Mouse (Mus musculus) embryonic facial prominence, embryonic 14.5 days (tissue): ENCODE results near the gene 4930430F08Rik. TPM values are rescaled to one million over a fixed set of nuclear protein-coding genes. Genes with fewer than 3 reads are reported as not detected.
"Not testable (repeated sequence)": the region's sequence is repeated elsewhere in the genome, so short reads cannot be mapped to it uniquely, and the experiment has no call there.

ENCODE experiments used
- ATAC-seq: fragments of 200-750 bp; cut with Nextera tagmentation; 2 replicates; pipeline ENCODE4 v1.8.0; 2017; ENCODE audit warnings: low read depth, moderate number of reproducible peaks, moderate TSS enrichment
- DNase-seq: peaks from one replicate; pipeline ENCODE4 v3.0.0-alpha.2; 2015; ENCODE audit warnings: low spot score
- H3K27ac ChIP-seq: fragments of 300-500 bp; sonication (generic); replicated peaks from 2 replicates; pipeline ENCODE4 v1.5.1; 2014; ENCODE audit warnings: low read depth, mild to moderate bottlenecking, low read length, moderate library complexity
- H3K27me3 ChIP-seq: fragments of 300-500 bp; sonication (generic); replicated peaks from 2 replicates; pipeline ENCODE4 v1.6.1; 2014; ENCODE audit warnings: low read length; ENCODE audit not compliant: control insufficient read depth, insufficient read depth
- H3K36me3 ChIP-seq: fragments of 300-500 bp; sonication (generic); 2 replicates; pipeline ENCODE4 v1.6.1; 2014; ENCODE audit warnings: low read length, mixed read lengths; ENCODE audit not compliant: control insufficient read depth, insufficient read depth
- H3K4me1 ChIP-seq: fragments of 300-500 bp; sonication (generic); 2 replicates; pipeline ENCODE4 v1.6.1; 2014; ENCODE audit warnings: antibody characterized with exemption, low read length; ENCODE audit not compliant: control insufficient read depth, insufficient read depth
- H3K4me2 ChIP-seq: fragments of 300-500 bp; sonication (generic); 2 replicates; pipeline ENCODE4 v1.6.1; 2014; ENCODE audit warnings: low read depth, mild to moderate bottlenecking, low read length, moderate library complexity, mixed read lengths
- H3K4me3 ChIP-seq: fragments of 300-500 bp; sonication (generic); 2 replicates; pipeline ENCODE4 v1.5.1; 2014; ENCODE audit warnings: low read depth, mild to moderate bottlenecking, low read length
- H3K9ac ChIP-seq: fragments of 300-500 bp; sonication (generic); 2 replicates; pipeline ENCODE4 v1.6.1; 2014; ENCODE audit warnings: low read depth, mild to moderate bottlenecking, low read length, moderate library complexity, mixed read lengths
- H3K9me3 ChIP-seq: fragments of 300-500 bp; sonication (generic); 2 replicates; pipeline ENCODE4 v1.6.1; 2016; ENCODE audit warnings: low read length; ENCODE audit not compliant: control insufficient read depth
- WGBS: fragments of 180-500 bp; shearing (Covaris S2); extraction: QIAGEN DNeasy Blood & Tissue Kit; methylation state at CpG from one replicate; pipeline ENCODE4 v1.1.7; 2014; 5-methylcytosine and 5-hydroxymethylcytosine counted together
- polyA plus RNA-seq: library from polyadenylated mRNA; unstranded; fragments of >200 nt; fragmentation: Nextera tagmentation; extraction: Ambion mirVana; gene quantifications from 2 replicates; pipeline ENCODE4 v1.2.1, GENCODE M21; 2014

Gene 4930430F08Rik
- polyA plus RNA-seq, 1 experiment from 2014 or later, result 10.9 TPM

DNA sequence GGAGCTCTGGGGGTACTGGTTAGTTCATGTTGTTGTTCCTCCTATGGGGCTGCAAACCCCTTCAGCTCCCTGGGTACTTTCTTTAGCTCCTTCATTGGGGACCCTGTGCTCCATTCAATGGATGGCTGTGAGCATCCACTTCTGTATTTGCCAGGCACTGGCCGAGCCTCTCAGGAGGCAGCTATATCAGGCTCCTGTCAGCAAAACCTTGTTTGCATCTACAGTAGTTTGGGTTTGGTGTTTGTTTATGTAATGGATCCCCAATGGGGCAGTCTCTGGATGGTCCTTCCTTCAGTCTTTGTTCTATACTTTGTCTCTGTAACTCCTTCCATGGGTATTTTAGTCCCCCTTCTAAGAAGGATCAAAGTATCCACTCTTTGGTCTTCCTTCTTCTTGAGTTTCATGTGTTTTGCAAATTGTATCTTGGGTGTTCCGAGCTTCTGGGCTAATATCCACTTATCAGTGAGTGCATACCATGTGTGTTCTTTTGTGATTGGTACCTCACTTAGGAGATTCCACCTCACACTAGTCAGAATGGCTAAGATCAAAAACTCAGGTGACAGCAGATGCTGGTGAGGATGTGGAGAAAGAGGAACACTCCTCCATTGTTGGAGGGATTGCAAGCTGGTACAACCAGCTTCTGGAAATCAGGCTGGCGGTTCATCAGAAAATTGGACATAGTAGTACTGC lies 29.9 kb downstream of the 4930430F08Rik start:
- not testable (repeated sequence) for H3K4me3 ChIP-seq, H3K4me1 ChIP-seq, ATAC-seq, H3K27ac ChIP-seq, H3K4me2 ChIP-seq, H3K9ac ChIP-seq, H3K27me3 ChIP-seq, DNase-seq, H3K9me3 ChIP-seq
- WGBS, result 91% methylated on average over 3 of the region's 3 CpGs
- H3K36me3 ChIP-seq, result peaks cover 27% of the 10 kb centered on the region

DNA sequence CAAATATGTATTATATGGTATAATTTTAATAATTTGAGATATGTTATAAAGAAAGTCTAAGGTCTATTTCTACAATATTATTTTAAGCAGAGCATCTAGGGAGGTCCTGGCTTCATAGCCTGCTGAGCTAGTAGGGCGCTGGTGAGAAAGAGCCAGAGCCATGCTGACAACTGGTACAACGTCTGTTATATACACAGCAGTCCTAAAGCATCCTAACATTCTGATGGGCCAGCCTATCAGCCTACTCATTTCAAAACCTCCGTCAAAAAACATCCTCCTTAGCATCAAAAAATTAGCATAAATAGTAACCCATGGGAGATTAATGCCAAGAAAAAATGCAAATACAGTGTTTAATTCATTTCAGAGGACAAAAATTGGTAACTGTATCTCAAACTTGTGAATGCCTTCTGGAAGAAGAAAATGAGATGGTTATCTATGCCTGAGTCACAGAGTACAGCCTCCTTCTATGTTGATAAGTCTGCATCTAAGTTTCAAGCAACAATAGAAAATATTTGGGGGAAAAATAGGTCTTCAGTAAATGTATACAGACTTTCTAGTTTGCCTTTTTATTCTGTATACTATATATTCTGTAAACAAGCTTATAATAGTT lies 33.6 kb downstream of the 4930430F08Rik start:
- 86% methylated on average over 3 of the region's 3 CpGs for WGBS
- ATAC-seq, result no peak

DNA sequence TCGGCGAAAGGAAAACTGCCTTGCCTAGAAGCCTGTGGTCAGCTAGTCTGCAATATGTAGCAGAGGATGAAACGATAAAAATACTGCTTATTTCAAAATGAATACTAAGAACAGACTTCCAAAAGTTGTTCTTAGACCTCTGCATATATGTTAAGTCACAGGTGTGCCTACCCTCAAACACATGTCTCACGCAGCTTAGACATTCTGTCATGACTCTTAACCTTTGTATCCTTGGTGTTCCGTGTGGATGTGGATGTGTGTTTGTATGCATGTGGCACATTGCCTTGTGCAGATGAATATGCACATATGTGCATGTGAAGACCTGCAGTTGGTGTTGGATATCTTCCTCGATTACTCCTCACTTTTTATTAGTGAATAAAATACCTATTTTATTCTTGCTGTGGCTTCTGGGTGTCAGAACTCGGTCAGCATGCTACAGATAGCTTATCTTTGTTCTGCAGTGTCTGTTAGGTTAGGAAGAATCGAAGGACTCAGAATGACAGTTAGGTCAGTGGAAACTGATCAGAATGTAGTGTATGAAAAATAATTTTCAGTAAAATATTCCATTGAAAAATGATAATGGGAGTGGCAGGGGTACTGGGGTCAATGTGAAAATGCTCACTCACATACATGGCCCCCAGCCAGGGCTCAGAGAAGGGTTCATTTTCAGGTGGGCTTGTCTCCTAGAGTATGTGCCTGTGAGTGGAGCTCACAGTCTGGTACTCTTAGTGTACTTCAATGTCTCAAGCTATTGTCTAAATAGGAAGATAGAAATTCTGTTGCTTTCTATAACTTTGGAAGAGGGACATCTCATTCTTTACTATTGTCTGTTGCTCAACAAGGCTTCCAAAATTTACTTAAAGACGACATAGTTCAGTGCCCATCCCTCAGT lies 65.5 kb downstream of the 4930430F08Rik start:
- WGBS, result 93% methylated on average over 9 of the region's 9 CpGs
- H3K27me3 ChIP-seq, result no peaks in the 10 kb centered on the region
- DNase-seq, result no peak
- no peak overlapping the region for H3K27ac ChIP-seq
- no peak for ATAC-seq
- no peak overlapping the region for H3K9ac ChIP-seq
- 0 out of 2 replicates have a peak, but pooled peaks cover 4% of the 10 kb centered on the region for H3K36me3 ChIP-seq
- no peak overlapping the region for H3K4me2 ChIP-seq
- no peaks in the 10 kb centered on the region for H3K9me3 ChIP-seq
- H3K4me1 ChIP-seq, result no peaks in the 10 kb centered on the region
- H3K4me3 ChIP-seq, result no peak overlapping the region

More for the DNA sequence above, 33.6 kb downstream of the 4930430F08Rik start:
- no peaks in the 10 kb centered on the region for H3K27me3 ChIP-seq
- H3K4me3 ChIP-seq, result no peak overlapping the region
- DNase-seq, result no peak
- no peak overlapping the region for H3K27ac ChIP-seq
- H3K4me1 ChIP-seq, result no peaks in the 10 kb centered on the region
- H3K36me3 ChIP-seq, result peaks cover 17% of the 10 kb centered on the region
- H3K9ac ChIP-seq, result no peak overlapping the region
- H3K9me3 ChIP-seq, result no peaks in the 10 kb centered on the region
- no peak overlapping the region for H3K4me2 ChIP-seq

DNA sequence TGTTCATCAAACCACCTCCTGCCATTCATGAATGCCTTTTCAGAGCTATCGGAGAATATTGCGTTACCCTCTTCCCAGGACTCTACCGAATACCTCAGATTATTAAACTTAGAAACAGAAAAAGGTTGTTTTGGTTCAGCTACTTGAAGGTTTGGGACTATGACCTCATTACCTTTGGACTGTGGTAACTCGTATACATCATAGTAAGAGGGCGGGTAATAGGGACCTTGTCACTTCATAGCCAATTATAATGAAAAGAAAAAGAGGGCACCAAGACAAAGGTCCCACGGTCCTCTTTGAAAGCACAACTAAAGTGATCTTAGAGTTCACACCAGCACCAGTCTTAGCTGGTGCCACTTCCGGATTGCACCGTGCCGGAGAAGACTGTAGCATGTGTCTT lies 67.9 kb downstream of the 4930430F08Rik start:
- WGBS, result 84% methylated on average over 9 of the region's 9 CpGs
- ATAC-seq, result no peak

More for the DNA sequence above, 67.9 kb downstream of the 4930430F08Rik start:
- Histone ChIP-seq H3K4me1 (no peaks in the 10 kb centered on the region), H3K27me3 (no peaks in the 10 kb centered on the region), H3K9ac (no peak overlapping the region), H3K4me2 (no peak overlapping the region), H3K9me3 (no peaks in the 10 kb centered on the region), H3K36me3 (0 out of 2 replicates have a peak, but pooled peaks cover 8% of the 10 kb centered on the region), H3K27ac (no peak overlapping the region), H3K4me3 (no peak overlapping the region)
- no peak for DNase-seq

Other genes with a start within 250 kb of the 4930430F08Rik start
- gene Gm4302, start 249.6 kb downstream of the 4930430F08Rik start, polyA plus RNA-seq, result not detected in 2 replicates
- not detected in 2 replicates for gene Gm4303, start 244.5 kb downstream of the 4930430F08Rik start, polyA plus RNA-seq
- gene Gm4305, start 239.3 kb downstream of the 4930430F08Rik start, polyA plus RNA-seq, result not detected in 2 replicates
- not detected in 2 replicates for gene Gm4307, start 229.1 kb downstream of the 4930430F08Rik start, polyA plus RNA-seq
- not detected in 2 replicates for gene Gm4312, start 207.9 kb downstream of the 4930430F08Rik start, polyA plus RNA-seq
- gene Tmtc3, start 103.1 kb downstream of the 4930430F08Rik start, polyA plus RNA-seq, result 22.7 and 23.1 TPM in 2 replicates
- 5.6 and 6.2 TPM in 2 replicates for gene Cep290, start 102.9 kb downstream of the 4930430F08Rik start, polyA plus RNA-seq
- not detected in 2 replicates for gene 1700017N19Rik, start 61 bp upstream of the 4930430F08Rik start, polyA plus RNA-seq